Mouse (Mus musculus): ENCODE measurements at regions not wholly inside any gene's neighbourhood (a gene's known extent, or its start where the extent isn't known, plus 50 kb on each side); places are given as distances from the start of the nearest gene placed in this dataset.

GRCm38 (mm10) chr5:51933331-51933730, 257.0 kb downstream of the Dhx15 start:
- intact Hi-C loops (cut with DNase I), result no loop called here
- no peak for DNase-seq

- DNase-seq, result no peak
- intact Hi-C loops (cut with DNase I), result no loop called here
These were observed 259.9 kb downstream of the Dhx15 start for GRCm38 (mm10) chr5:51930416-51930815.

GRCm38 (mm10) chr5:51928801-51929200, 261.5 kb downstream of the Dhx15 start:
- DNase-seq, result no peak
- intact Hi-C loops (cut with DNase I), result no loop called here

GRCm38 (mm10) chr5:51923417-51923816, 266.9 kb downstream of the Dhx15 start:
- intact Hi-C loops (cut with DNase I), result no loop called here
- DNase-seq, result no peak

GRCm38 (mm10) chr5:51922973-51923372, 267.3 kb downstream of the Dhx15 start:
- intact Hi-C loops (cut with DNase I), result no loop called here
- no peak for DNase-seq

GRCm38 (mm10) chr5:51922494-51922893, 267.8 kb downstream of the Dhx15 start:
- DNase-seq, result no peak
- intact Hi-C loops (cut with DNase I), result no loop called here

GRCm38 (mm10) chr5:51917812-51918448, 272.4 kb downstream of the Dhx15 start:
- peak; percentile 8 to 19 for DNase-seq

GRCm38 (mm10) chr5:51914731-51915130, 275.6 kb downstream of the Dhx15 start:
- intact Hi-C loops (cut with DNase I), result no loop called here
- DNase-seq, result no peak

More at GRCm38 (mm10) chr5:51917812-51918448, 272.4 kb downstream of the Dhx15 start:
- intact Hi-C loops (cut with DNase I), result no loop called here

- intact Hi-C loops (cut with DNase I), result loop anchor here (5.0 kb wide), 2 partner anchors 133 to 158 kb away; no protein-coding TSS in a partner anchor
These were observed 281.5 kb downstream of the Dhx15 start for GRCm38 (mm10) chr5:51908861-51909260.

GRCm38 (mm10) chr5:51906315-51907109, 283.8 kb downstream of the Dhx15 start:
- DNase-seq, result no peak
- intact Hi-C loops (cut with DNase I), result loop anchor here (5.0 kb wide), 2 partner anchors 136 to 161 kb away; no protein-coding TSS in a partner anchor

More at GRCm38 (mm10) chr5:51908861-51909260, 281.5 kb downstream of the Dhx15 start:
- peak; percentile 33 to 44 for DNase-seq

- intact Hi-C loops (cut with DNase I), result no loop called here
These were observed 296.2 kb downstream of the Dhx15 start for GRCm38 (mm10) chr5:51894159-51894558.

GRCm38 (mm10) chr5:51891341-51891740, 299.0 kb downstream of the Dhx15 start:
- DNase-seq, result no peak
- intact Hi-C loops (cut with DNase I), result no loop called here

More at GRCm38 (mm10) chr5:51894159-51894558, 296.2 kb downstream of the Dhx15 start:
- no peak for DNase-seq

GRCm38 (mm10) chr5:51888404-51888803, 301.9 kb downstream of the Dhx15 start:
- intact Hi-C loops (cut with DNase I), result loop anchor here (10.0 kb wide), 1 partner anchor 844 kb away; no protein-coding TSS in a partner anchor
- no peak for DNase-seq

- intact Hi-C loops (cut with DNase I), result loop anchor here (10.0 kb wide), 1 partner anchor 838 kb away; no protein-coding TSS in a partner anchor
These were observed 307.7 kb downstream of the Dhx15 start for GRCm38 (mm10) chr5:51882594-51882993.

GRCm38 (mm10) chr5:51882173-51882572, 308.1 kb downstream of the Dhx15 start:
- no peak for DNase-seq
- intact Hi-C loops (cut with DNase I), result loop anchor here (10.0 kb wide), 1 partner anchor 837 kb away; no protein-coding TSS in a partner anchor

More at GRCm38 (mm10) chr5:51882594-51882993, 307.7 kb downstream of the Dhx15 start:
- DNase-seq, result no peak

- intact Hi-C loops (cut with DNase I), result no loop called here
- no peak for DNase-seq
These were observed 309.3 kb upstream of the Ppargc1a start for GRCm38 (mm10) chr5:51876846-51877245.

GRCm38 (mm10) chr5:51873571-51873970, 306.0 kb upstream of the Ppargc1a start:
- no peak for DNase-seq
- intact Hi-C loops (cut with DNase I), result no loop called here

- intact Hi-C loops (cut with DNase I), result no loop called here
- DNase-seq, result no peak
These were observed 304.2 kb upstream of the Ppargc1a start for GRCm38 (mm10) chr5:51871735-51872134.

- DNase-seq, result peak in 1 of 2 experiments; percentile 6
- intact Hi-C loops (cut with DNase I), result no loop called here
These were observed 300.7 kb upstream of the Ppargc1a start for GRCm38 (mm10) chr5:51868223-51868713.

GRCm38 (mm10) chr5:51866002-51866401, 298.5 kb upstream of the Ppargc1a start:
- intact Hi-C loops (cut with DNase I), result no loop called here
- DNase-seq, result peak; percentile 12 to 36

GRCm38 (mm10) chr5:51860496-51860895, 293.0 kb upstream of the Ppargc1a start:
- DNase-seq, result no peak
- intact Hi-C loops (cut with DNase I), result no loop called here

Measured in heart, postnatal 36 days (tissue).